Mouse (Mus musculus): Measurements from ENCODE around the gene Tns3. TPM values are rescaled to one million over a fixed set of nuclear protein-coding genes. Genes with fewer than 3 reads are reported as not detected.

Tns3 gene
- total RNA-seq, 2 experiments from 2014 or later: 1.7 to 6.3 TPM

DNA sequence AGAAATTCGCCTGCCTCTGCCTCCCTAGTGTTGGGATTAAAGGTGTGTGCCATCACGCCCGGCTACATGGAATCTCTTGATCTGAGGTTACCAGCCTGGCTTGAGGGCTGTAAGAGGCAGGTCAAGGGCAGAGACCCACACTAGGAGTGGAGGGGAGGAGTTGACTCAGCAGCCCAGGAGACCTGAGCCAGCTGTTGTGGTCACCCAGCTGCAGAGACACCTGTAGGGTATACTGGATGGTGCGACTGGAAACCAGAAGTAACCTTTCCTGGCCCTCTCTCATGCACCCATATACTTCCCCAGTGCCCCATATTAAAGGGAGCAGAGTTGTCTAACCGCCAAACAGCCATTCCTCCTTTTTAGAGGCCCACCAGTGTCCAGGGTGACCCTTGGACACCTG, 19.9 kb upstream of the Tns3 start:
- no peak for ATAC-seq (replicated peaks; ENCODE audit: low FRiP score, poor library complexity, severe bottlenecking)

DNA sequence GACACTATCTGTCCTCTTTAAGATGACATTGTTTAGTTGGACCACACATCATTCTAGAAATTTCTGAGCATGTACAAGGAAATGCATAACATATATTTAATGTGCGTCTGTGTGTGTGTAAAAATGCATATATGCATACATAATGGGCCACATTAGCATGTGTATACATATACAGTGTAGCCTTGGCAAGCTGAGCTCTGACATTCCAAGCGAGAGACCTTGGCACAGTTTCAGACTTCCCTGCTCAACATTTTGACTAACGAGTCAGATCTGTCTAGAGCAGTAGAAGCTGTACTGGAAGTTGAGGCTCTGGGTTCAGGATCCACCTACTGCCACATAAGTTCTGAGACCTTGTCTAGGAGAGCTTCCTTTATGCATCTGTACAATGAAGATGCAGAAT, 17.0 kb upstream of the Tns3 start:
- no peak for ATAC-seq (replicated peaks; ENCODE audit: low FRiP score, poor library complexity, severe bottlenecking)

DNA sequence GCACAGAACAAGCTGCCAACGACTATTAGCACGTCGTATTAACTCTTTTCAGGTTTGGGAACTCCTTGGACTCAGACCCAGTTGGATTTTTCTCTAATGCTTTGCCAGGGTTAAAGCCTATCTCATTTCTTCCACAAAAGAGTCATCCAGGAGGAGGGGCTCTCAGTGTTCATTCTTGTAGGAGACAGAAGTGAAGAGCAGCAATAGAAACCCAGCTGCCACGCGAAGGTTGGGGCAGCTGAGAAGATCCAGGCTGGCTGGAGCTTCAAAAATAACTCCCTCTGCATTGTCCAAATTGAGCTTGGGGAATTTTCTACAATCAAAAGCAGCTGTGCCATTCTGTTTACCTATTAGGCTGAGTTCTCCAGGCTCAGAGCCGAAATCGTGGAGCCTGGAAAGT, 16.3 kb upstream of the Tns3 start:
- no peak for ATAC-seq (replicated peaks; ENCODE audit: low FRiP score, poor library complexity, severe bottlenecking)

DNA sequence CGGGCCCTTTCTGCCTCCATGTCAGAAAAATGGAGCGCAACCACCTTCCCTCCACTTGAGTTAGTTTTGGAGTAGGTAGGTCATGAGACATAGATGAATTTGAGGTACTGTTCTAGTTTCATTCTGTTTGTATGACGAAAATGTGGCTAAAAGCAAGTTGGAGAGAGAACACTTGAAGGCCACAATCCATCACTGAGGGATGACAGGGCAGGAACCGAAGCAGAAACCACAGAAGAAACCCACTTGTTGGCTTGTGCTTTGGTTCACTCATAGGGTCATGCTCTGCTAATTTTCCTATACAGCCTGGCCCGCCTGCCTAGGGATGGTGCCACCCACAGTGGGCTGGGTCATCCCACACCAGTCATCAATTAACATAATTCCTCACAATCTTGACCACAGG, 14.9 kb upstream of the Tns3 start:
- ATAC-seq (replicated peaks; ENCODE audit: low FRiP score, poor library complexity, severe bottlenecking): no peak

DNA sequence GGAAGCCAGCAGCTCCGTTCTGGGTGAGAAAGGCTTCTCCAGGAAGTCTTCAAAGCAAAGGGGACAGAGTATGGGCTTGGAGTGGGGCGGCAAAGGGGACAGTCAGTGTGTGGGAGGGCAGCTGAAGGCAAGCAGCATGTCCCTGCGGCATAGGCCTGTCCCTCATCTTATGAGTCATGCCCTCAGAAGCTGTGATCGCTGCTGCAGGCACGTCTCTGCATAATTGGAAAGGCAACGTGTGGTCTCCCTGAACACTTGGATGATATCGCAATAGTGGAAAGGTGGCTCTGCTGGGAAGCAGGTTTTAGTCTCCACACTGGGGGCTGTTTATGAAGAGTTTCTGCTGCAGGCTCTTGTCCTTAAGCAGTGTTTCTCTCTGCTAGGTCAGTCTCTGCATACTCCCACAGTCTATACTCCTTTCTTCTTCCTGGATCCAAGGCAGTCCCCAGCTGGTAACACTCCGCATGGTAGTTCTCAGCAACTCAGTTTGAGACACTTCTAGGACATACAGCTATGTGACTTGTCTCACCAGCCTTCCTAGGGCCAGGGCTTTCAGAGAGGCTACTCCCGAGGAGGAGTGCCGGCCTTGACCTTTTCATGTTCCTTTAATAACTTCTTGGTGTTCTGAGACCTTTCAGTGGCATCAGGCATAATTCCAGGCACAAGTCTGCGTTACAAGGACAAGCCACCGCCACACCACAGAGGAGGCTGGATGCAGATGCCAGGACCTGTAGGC, 14.1 kb upstream of the Tns3 start:
- ATAC-seq (replicated peaks; ENCODE audit: low FRiP score, poor library complexity, severe bottlenecking): no peak

GRCm38 (mm10) chr11:8675701-8676474, 11.6 kb upstream of the Tns3 start:
- no peak for ATAC-seq (replicated peaks; ENCODE audit: low FRiP score, poor library complexity, severe bottlenecking)

DNA sequence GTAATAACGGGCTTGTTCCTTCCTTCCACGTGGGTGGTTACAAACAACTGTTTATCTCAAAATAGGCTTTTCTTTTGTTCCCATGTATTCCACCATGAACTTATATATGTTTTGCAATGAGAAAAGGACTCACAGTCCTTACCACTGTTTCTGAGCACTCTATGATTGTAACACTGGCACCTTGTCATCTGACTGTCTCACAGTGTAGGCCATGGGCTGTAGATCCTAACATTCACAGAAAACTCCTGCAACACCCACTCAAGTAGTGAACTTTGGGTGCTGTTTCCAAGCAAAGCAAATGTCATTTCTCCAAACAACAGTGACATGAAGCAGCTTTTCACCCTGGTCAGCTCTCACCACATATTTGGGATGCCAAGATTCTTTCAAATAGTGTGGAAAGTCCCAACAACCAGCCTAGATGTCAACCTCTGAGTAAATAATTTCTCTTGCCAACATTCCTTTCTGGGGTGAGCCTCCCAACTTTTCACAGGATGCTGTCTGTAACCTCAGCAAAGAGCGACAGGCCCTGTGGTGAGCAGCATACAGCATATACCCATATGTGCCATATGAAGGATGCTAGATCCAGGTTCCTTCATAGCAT, 10.3 kb upstream of the Tns3 start:
- ATAC-seq (replicated peaks; ENCODE audit: low FRiP score, poor library complexity, severe bottlenecking): no peak

DNA sequence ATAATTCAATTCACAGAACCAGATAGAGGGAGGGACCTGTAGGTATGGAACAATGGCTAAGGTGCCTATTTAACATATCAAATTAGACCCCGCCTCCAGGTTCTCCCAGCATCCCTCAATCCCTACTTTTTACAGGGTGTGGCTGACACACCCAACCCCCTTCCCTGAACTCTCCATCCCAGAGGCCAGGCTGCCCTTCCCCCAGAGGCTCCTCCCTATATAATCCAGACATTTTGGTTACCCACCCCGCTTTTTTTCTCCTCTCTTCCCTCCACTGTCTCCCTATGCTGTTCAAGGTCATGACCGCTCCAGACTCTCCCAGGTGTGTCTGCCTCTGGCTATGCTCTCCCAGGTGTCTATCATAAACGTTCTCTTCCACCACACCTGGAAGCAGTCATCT, 7.4 kb upstream of the Tns3 start:
- no peak for ATAC-seq (replicated peaks; ENCODE audit: low FRiP score, poor library complexity, severe bottlenecking)

- no peak for ATAC-seq (replicated peaks; ENCODE audit: low FRiP score, poor library complexity, severe bottlenecking)
Measured at GRCm38 (mm10) chr11:8669138-8669537, 4.8 kb upstream of the Tns3 start.

DNA sequence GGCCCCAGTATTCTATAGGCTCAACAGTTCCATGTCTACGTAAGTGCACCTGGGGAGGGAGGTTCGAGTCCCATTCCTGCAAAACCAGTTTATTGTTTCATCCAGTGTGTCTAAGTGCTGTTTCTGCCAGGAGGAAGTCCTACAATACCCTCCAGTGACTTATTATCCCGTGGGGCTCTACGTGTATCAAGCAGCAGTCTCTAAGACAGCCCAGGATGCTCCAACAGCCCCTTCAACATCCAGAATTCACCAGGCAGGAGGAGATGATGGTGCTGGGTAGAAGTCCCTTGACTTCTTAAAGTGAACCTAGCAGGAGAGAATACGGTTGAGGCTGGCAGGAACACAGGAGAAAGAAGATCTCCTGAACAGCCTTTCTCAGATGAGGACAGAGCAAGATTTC, 462 bp upstream of the Tns3 start:
- ATAC-seq (replicated peaks; ENCODE audit: low FRiP score, poor library complexity, severe bottlenecking): no peak

DNA sequence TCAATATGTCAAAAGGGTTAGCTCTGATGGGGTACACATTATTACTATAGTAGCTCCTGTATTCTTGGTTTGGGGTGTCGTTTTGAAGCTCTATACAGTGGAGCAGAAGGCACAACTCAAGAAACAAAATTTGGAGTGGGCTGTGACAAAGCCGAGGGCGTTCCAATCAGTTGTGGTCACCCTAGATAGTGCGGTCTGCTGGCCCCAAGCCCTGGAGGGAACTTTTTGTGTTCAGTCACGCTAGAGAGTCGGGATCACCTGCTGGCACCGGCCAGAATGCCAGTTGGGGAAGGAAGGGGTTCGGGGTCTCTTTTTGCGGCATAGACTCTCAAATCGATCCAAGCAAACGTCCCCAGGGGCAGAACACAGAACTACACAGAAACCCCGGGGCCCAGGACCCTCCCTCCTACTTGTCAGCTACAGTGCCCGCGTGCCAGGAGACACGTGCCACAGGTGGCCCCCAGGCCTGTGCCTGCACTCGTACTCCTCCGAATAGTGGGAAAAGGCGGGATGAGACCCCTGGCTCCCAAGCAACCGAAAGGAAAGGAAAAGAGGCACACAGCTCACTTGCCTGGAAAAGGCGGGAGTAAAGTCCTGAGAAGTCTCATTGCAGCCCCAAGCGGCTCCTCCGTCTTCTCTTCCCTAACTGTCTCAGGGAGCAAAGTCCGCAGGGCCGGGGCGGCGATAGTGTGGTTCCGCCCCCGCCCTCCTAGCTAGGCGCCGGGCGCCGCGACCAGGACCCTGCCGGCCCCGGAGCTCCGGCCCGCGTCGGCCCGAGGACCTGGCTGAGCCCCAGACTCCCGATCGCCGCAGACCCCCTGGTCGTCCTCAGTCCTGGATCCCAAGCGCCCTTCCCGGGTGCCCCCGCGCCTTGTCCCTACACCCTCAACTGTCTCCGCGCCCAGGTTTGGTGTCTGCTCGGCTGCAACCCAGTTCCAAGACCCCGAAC, 617 bp downstream of the Tns3 start:
- ATAC-seq (replicated peaks; ENCODE audit: low FRiP score, poor library complexity, severe bottlenecking): no peak

DNA sequence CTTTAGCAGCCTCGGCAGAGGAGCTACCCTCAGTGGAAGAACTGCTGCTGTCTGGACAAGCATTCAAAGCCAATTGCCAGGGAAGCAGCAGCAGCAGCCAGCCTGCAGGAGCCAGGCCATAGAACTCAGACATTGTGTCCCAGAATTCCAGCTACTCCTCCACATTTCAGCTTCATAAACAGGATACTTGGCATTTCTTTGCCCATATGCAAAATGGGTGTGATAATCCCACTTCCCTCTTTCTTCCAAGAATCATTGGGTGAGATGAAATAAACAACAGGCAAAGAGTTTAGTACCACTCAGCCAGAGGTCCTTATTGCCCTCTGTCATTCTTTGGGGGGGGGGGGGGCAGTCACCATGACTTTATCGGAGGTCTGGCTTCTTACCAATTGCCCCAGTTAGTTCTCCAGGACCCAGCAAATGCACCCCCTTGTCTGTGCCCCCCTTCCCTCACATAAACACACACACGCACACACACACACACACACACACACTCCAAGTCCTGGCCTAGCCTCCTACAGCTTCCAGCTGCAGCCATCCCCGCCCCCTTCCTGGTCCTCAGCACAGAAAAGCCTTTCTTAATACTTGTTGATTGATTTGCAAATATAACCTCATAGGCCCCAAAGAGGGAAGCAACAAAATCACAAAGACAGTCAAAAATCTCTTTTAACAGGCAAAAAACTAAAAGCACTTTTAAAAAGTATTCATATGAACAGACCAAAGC, 1.5 kb downstream of the Tns3 start:
- ATAC-seq (replicated peaks; ENCODE audit: low FRiP score, poor library complexity, severe bottlenecking): no peak

DNA sequence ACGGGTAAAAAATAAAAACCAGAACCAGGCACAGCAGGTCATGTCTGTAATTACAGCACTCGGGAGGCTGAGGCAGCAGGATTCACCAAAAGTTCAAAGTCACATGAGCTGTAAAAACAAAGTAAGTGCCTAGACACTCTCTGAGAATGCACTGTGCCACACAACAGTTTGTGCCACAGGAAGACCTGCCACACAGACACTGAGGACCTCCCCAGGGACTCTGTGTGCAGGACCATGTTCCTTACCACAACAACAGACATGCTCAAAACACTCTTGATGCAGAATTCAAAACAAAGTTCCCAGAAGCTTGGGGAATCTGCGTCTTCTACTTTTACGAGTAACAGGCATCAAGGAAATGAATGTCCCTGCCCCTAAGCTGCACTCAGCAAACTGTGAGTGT, 3.4 kb downstream of the Tns3 start:
- no peak for ATAC-seq (replicated peaks; ENCODE audit: low FRiP score, poor library complexity, severe bottlenecking)

- no peak for ATAC-seq (replicated peaks; ENCODE audit: low FRiP score, poor library complexity, severe bottlenecking)
Measured at GRCm38 (mm10) chr11:8659851-8660250, 4.5 kb downstream of the Tns3 start.

DNA sequence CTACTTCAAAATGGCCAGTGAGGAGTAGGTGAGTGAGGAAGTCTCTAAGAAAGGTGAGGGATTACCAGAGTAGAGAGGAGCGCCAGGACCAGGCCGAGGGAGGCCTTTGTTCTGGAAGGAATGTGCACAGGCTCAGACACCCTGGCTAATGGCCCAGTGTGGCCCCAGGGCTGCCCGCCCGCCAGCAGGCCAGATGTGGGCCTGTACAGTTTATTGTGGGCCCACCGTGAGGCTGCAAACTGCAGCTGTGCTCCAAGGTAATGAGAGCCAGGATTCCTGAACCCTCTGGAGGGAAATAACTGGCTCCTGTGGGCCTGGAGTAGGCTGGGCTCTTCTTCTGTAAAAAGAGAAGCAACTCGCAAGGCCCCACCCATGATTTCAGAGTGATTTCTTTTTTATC, 5.3 kb downstream of the Tns3 start:
- no peak for ATAC-seq (replicated peaks; ENCODE audit: low FRiP score, poor library complexity, severe bottlenecking)

GRCm38 (mm10) chr11:8657493-8657892, 6.8 kb downstream of the Tns3 start:
- ATAC-seq (replicated peaks; ENCODE audit: low FRiP score, poor library complexity, severe bottlenecking): no peak

- no peak for ATAC-seq (replicated peaks; ENCODE audit: low FRiP score, poor library complexity, severe bottlenecking)
Measured at GRCm38 (mm10) chr11:8656448-8657393, 7.6 kb downstream of the Tns3 start.

DNA sequence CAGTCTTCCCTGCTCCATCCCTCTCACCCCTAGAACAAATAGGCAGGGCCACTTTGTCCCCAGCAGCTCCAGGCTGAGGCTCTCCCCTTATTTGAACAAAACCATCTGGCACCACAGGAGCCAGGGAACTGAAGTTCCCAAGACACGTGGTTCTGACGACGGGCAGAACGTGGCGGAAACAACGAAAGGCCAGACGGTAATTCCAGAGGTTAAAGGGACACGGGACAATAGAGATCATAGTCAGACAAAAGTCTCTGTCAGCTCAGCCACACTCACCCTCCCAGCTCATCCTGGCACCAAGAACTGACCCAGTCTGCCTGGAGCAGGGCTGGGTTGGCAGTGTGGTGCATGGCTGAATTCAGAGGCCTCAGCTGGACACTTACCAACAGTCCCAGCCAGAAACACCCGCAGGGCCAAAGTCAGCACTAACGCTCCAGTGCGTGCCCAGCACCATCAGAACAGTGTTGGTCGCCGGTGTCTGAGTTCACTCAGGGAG, 10.5 kb downstream of the Tns3 start:
- no peak for ATAC-seq (replicated peaks; ENCODE audit: low FRiP score, poor library complexity, severe bottlenecking)

Data from erythroid progenitor cell, adult 5-6 weeks (primary cell).